Comparison of ENCODE assay signal across 13 mouse cellular contexts in the genomic region with DNA sequence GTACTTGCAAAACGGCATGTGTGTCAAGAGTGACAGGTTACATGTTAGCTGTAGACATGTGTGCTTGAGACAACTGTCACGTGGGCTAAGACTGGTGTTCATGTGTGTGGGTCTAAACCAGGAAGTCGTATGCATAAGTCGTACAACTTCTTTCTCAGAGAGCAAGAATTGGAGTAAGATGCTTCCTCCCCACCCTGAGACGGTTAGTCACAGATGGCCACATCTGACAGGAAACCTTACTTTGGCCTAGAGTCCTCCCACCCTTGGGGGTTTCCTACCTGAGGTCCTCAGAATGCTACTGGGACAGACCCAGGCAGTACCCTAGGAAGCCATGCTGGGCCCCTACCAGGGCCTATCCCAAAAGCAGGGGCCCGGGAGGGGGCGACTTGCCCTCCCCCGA.
"Had no signal": no experiment of that assay in that cellular context is flagged by ENCODE, and none has a peak within 500 bp of the region (broad histone marks: within the 10 kb centered on the region; RNA-seq: fewer than 3 reads in every experiment).

No protein-coding gene starts in this region.

- DNase-seq: kidney, adult 8-10 months; kidney, postnatal 25 days; layer of hippocampus, adult 9-11 months; liver; lung, adult 2 months; lung, postnatal 36 days; thymus, postnatal 4 days had no signal

- H3K4me3 ChIP-seq: limb, embryonic 12.5 days; midbrain, embryonic 13.5 days; neural tube, embryonic 15.5 days had no signal

- ATAC-seq: intestine, postnatal 0 days; lung, postnatal 0 days; midbrain, embryonic 13.5 days had no signal

- H3K27ac ChIP-seq: limb, embryonic 12.5 days; liver, embryonic 14.5 days; midbrain, embryonic 13.5 days; neural tube, embryonic 15.5 days had no signal
